Mouse (Mus musculus) lung, adult 2 months (tissue): Measurements from ENCODE around the gene Dusp14.

Experiments
- CTCF ChIP-seq: fragments of 200-500 bp; IDR thresholded peaks from 2 replicates; pipeline ENCODE4 v1.5.1; 2011; ENCODE audit warnings: mild to moderate bottlenecking, low read length, control low read depth; ENCODE audit not compliant: insufficient read depth
- POLR2A ChIP-seq: fragments of 200-500 bp; IDR thresholded peaks from 2 replicates; pipeline ENCODE4 v1.6.1; 2011; ENCODE audit warnings: low read depth, mild to moderate bottlenecking, control low read depth, low read length, borderline replicate concordance; ENCODE audit errors: extremely low read depth

GRCm38 (mm10) chr11:84104036-84104435 lies 35.0 kb upstream of the Dusp14 start:
- TF ChIP-seq CTCF (no peak), POLR2A (no peak)
